Mouse (Mus musculus): ENCODE measurements around the gene Kif1a. TPM values are rescaled to one million over a fixed set of nuclear protein-coding genes. Genes with fewer than 3 reads are reported as not detected.

The Kif1a gene
- total RNA-seq, 2 experiments from 2014 or later = 3.1 to 3.4 TPM

- intact Hi-C loops (cut with DNase I) = no loop called here
- peak; percentile 13 to 21 for DNase-seq
Observed at GRCm38 (mm10) chr1:93033989-93034388, 67.8 kb downstream of the Kif1a start.

- intact Hi-C loops (cut with DNase I) = no loop called here
Observed at GRCm38 (mm10) chr1:93031199-93031598, 70.6 kb downstream of the Kif1a start.

GRCm38 (mm10) chr1:93030060-93030459 is 71.7 kb downstream of the Kif1a start:
- no peak for DNase-seq
- intact Hi-C loops (cut with DNase I) = no loop called here

More at GRCm38 (mm10) chr1:93031199-93031598, 70.6 kb downstream of the Kif1a start:
- no peak for DNase-seq

DNA sequence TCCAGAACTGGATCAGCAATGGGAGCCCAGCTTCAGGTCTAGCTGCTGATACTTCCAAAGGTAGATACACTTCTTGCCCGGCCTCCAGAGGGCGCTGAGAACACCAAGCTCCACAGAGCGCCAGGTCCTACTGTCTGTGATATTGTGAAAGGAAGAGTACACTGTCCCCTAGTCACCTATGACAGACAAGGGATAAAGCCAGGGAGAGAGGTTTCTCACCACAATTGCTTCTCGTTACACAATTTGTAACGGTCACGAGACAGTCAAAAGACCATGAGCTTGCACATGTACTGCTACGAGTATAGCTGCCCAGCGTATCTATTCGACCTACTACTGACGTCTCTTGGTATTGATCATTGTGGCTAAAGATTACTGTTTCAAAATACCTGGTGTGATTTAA is 72.4 kb downstream of the Kif1a start:
- no peak for DNase-seq
- intact Hi-C loops (cut with DNase I) = no loop called here

GRCm38 (mm10) chr1:93026600-93026999 is 75.2 kb downstream of the Kif1a start:
- intact Hi-C loops (cut with DNase I) = no loop called here
- DNase-seq = no peak

DNA sequence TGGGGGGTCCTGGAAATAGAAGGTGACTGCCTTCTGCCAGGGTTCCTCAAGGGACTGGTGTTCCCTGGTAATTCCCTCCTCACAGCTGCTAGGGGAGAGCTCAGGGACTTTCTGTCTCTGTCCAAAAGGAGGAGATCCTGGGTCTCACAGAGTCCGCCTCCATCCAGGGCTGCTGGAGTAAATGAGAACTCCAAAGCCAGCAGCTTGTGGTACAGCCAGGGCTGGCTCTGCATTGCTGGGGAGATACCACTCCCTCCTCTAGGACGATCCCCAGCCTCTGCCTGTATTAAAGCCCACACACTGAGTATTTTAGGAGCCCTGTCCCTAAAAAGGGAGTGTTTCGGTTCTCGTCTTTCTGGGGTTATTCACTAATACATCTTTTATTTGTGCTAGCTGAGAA is 81.1 kb downstream of the Kif1a start:
- intact Hi-C loops (cut with DNase I) = no loop called here
- DNase-seq = no peak

DNA sequence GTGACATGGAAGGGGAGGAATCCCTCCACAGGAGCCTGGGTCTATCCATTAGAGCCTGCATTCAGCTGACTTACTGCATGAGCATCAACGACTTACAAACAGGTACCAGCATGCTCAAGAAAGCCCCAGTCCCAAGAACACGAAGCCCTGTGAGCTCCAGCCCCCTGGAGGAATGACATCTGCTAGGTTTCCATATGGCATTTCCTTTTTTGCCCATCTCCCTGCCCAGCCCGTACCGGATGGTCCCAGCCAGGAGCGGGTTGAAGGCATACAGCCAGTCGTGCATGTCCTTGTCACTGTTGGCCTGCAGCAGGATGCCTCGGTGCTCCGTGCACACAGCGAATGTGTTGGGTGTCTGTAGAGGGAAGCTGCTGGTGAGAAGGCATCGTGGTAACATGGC is 83.0 kb downstream of the Kif1a start:
- intact Hi-C loops (cut with DNase I) = no loop called here

DNA sequence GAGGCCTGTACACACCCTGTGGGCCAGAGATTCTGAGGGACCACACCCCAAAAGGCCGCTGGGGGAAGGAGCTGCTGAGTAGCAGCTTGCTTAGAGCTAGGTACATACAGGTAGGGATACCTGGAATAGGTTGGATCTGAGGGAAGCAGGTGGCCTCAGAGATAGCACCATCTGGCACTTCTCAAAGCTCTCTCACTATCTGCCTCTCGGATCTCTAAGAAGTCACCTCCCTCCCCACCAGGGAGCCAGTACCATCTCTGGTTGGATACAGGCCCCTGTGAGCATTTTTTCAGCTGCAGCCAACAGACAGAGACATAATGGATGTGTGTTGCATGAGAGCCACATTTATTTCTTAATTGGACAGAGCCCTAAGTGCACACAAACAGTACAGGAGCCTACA is 86.6 kb downstream of the Kif1a start:
- DNase-seq = no peak
- intact Hi-C loops (cut with DNase I) = loop anchor here (2.0 kb wide), 1 partner anchor 66 kb away; no protein-coding TSS in a partner anchor

More for the DNA sequence above, 83.0 kb downstream of the Kif1a start:
- no peak for DNase-seq

GRCm38 (mm10) chr1:93014460-93014859 is 87.3 kb downstream of the Kif1a start:
- intact Hi-C loops (cut with DNase I) = loop anchor here (2.0 kb wide), 1 partner anchor 66 kb away; no protein-coding TSS in a partner anchor
- peak; percentile 79 to 87 for DNase-seq

GRCm38 (mm10) chr1:93013367-93013766 is 88.4 kb downstream of the Kif1a start:
- no peak for DNase-seq
- intact Hi-C loops (cut with DNase I) = no loop called here

GRCm38 (mm10) chr1:93012103-93012585 is 89.6 kb downstream of the Kif1a start:
- intact Hi-C loops (cut with DNase I) = no loop called here
- DNase-seq = no peak

DNA sequence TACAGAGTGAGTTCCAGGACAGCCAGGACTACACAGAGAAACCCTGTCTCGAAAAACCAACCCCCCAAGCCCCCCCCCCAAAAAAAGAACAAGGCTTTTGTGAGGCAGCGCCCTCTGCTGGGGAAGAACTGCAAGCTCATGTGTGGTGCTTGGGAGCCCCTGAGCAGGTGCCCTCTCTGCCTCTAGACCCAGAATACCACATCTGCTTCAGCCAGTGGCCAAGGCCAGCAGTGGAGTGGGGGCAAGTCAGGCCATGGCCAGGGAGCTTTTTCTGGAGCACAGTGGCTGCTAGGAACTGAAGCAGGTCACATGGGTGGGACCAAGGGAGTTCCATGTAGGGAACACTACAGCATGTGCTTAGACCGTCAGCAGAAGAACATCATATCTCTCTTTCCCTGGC is 91.0 kb downstream of the Kif1a start:
- DNase-seq = peak; percentile 21 to 30
- intact Hi-C loops (cut with DNase I) = loop anchor here (1.0 kb wide), 1 partner anchor 53 kb away; no protein-coding TSS in a partner anchor

- peak; percentile 34 to 50 for DNase-seq
- intact Hi-C loops (cut with DNase I) = no loop called here
Observed at GRCm38 (mm10) chr1:93009196-93009595, 92.6 kb downstream of the Kif1a start.

DNA sequence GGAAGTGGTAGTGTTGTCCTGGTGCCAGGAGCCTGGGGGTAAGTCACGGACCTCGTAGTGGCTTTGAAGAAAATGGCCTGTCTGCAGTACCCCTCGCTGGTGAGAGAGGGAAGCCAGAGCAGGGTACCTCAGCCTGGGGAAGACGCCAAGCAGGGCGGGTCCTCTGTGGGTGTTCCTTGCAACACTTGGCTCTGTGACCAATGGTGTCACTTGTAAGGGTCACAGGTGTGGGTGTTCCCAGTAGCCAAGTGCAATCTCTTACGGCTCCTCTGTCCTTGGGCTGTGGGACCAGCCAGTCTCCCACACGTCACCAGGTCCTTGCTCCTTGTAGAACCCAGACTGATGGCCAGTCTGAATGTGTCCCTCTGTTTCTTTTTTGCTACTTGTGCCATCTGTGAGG is 95.7 kb downstream of the Kif1a start, which contains the start of gene Aqp12:
Gene Aqp12 (plus strand): TSS at position 274 of the 400 bp plus-strand sequence.
- intact Hi-C loops (cut with DNase I) = no loop called here
- DNase-seq = no peak

DNA sequence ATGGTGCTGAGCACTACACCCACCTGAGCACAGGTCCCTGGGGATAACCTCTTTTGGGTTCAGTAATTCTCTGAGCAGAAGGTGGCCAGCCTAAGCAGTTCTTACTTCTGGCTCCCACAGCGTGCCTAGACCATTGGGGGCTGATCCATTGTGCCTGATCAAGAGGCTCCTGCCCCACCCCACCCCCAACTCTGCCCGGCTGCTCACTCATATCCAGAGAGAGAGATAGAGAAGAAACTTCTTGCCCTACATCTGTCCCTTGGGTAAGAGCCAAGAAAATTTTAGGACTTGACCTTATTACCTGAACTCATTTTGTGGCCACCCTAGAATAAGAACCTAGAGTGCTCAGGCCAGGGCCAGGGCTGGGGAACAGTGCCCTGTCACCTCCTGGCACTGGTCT is 108.9 kb downstream of the Kif1a start:
- intact Hi-C loops (cut with DNase I) = no loop called here
- DNase-seq = no peak

- DNase-seq = no peak
- intact Hi-C loops (cut with DNase I) = no loop called here
Observed at GRCm38 (mm10) chr1:92992214-92992855, 109.4 kb downstream of the Kif1a start.

DNA sequence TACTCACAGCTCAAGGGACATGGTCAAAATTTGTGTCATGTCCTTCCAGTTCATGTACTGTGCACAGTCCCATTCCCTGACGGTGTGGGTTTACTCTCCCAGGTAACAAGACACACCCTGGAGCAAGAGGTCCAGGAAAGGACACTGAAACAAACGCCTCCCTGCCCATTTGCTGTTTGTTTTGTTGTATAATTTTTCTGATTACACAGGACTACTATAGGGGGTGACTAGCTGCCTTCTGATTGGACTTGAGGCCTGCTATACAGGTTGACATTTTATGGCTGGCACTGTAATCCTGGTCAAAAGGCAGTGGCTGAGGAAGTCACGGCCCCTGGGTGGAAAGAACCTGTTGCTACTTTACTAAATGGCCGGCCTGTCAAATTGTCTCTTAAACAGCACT is 111.9 kb downstream of the Kif1a start:
- DNase-seq = no peak
- intact Hi-C loops (cut with DNase I) = no loop called here

DNA sequence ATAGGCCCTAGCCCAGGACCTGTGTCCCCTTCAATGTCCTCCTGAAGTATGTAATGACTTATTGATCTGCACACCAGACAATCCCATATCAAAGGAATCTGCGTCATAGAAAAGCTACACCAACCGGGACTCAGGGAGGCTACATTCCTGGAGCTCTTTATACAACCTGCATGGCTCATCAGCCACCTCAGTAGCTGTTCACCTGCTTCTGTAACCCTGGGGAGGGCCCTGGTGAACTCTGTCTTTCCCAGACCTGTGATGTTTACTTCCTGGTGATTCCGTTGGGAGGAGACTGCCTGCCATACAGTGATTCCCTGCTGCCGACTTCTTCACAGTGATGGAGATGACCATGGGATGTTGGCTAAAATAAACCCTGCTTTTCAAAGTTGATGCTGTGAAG is 112.9 kb downstream of the Kif1a start:
- intact Hi-C loops (cut with DNase I) = no loop called here
- DNase-seq = no peak

DNA sequence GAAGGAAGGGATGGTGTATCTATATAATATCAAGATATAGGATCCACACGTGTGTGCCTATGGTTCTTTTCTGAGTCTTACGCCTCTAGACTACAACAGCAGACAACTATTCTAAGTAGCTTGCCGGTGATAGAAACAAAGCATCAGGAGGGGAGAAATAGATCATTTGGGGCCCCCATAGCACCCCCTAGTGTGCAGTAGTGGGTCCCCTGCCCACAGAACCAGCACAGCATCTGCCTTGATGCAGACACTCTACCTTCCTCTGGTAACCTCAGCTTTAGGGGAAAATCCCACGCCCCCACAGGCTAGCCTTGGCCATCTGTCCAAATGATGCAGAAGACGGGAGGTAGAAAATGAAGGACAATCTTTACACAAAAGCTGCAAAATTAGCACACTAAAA is 116.8 kb downstream of the Kif1a start:
- intact Hi-C loops (cut with DNase I) = loop anchor here (2.0 kb wide), 1 partner anchor 28 kb away; no protein-coding TSS in a partner anchor
- no peak for DNase-seq

DNA sequence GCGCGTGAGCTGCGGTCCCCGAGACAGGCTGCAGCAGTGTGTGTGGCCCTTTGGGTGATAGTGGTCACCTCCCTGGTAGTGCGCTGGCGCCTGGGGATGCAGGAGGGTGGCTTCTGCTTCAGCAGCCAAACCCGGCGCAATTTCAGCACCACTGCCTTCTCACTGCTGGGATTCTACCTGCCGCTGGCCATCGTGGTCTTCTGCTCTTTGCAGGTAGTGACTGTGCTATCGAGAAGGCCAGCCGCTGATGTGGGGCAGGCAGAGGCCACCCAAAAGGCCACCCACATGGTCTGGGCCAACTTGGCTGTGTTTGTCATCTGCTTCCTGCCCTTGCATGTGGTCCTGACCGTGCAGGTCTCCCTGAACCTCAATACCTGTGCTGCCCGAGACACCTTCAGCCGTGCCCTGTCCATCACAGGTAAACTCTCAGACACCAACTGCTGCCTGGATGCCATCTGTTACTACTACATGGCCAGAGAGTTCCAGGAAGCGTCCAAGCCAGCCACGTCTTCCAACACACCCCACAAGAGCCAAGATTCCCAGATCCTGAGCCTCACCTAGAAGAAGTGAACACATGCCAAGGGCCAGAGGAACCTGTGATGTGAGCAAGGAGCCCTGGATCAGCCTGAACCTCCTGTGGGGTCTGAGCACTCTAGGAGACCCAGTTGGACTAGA is 118.7 kb downstream of the Kif1a start:
- no peak for DNase-seq
- intact Hi-C loops (cut with DNase I) = no loop called here

DNA sequence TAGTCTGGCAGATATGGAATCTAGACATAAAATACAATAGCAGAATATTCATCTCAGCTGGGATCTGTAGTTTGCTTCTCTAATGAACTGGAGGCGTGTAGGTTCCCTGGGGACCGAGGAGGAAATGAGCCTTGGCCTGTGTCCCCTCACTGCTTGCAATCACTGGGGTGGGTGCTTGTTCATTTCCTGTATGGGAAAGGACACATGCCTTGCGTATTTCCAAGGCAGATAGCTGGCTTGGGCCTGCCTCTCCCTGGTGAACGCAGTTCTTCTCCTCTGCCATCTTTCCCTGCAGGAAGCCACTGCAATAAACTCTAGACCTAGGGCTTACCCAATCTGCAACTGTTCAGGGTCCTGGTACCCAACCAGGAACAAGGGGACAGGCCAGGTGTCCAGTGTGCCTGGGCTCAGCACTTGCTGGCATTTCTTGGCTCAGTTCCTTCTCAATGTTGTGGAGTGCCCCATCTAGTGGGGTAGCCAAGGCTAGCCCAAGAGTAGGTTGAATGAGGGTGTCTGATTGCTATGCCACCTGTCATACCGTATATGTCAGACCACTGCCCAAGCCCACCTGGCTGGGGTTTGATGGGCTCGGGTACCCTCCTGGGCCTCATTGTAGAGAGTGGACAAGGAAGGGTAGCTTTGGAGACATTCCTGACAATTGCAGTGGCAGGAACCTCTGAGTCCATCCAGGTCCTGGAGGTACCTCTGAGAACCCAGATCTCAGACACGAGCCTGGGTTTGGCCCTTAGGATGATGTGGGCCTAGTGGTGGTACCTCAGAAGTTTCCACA is 120.5 kb downstream of the Kif1a start:
- peak; percentile 70 to 74 for DNase-seq
- intact Hi-C loops (cut with DNase I) = no loop called here

All from heart, postnatal 10 days (tissue).